Mouse (Mus musculus) gastrocnemius, adult 2 months (tissue): Measurements from ENCODE around the gene 4930572O03Rik. TPM values are rescaled to one million over a fixed set of nuclear protein-coding genes. Genes with fewer than 3 reads are reported as not detected.
"Not testable (repeated sequence)": the region's sequence is repeated elsewhere in the genome, so short reads cannot be mapped to it uniquely, and the experiment has no call there.

ENCODE experiments used
- DNase-seq: peaks from one replicate; pipeline ENCODE4 v3.0.0; 2022
- H3K27ac ChIP-seq: fragments of 200-600 bp; 2 replicates; pipeline ENCODE4 v1.8.1; 2022; ENCODE audit warnings: mild to moderate bottlenecking
- H3K4me3 ChIP-seq: fragments of 200-600 bp; 2 replicates; pipeline ENCODE4 v1.8.1; 2022; ENCODE audit warnings: mild to moderate bottlenecking, moderate library complexity
- CTCF ChIP-seq: fragments of 200-600 bp; IDR thresholded peaks from 2 replicates; pipeline ENCODE4 v1.8.1; 2022; ENCODE audit warnings: antibody characterized with exemption, mild to moderate bottlenecking, moderate library complexity
- intact Hi-C: fragments of 180-260 bp; cut with DNase I; formaldehyde crosslinking; loops from one replicate; pipeline ENCODE4 v1.15.1; 2025
- total RNA-seq, 2 experiments: library from RNA; stranded (reverse); gene quantifications; 2 replicates each; pipeline ENCODE4 v1.2.3; 2021

Gene 4930572O03Rik
- total RNA-seq, 2 experiments from 2014 or later = not detected

DNA sequence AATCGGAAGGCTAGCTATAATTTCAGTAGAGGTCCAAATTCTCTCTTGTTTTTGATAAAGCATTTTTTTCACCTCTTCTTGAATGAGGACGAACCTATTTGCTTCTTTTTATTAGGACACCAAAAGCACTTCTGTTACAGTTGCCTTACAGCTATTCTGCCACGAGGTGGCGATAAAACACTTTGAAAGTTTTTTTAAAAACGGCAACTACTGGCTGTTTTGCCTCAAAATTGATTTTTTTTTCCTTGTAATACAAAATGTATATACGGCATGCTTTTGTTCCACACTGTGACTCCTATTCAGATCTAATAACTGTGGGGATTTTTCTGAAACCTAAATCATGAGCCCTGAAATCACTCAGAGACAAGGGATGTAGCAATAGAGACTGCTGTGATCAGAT is 11.2 kb downstream of the 4930572O03Rik start:
- DNase-seq, intact Hi-C loops, H3K4me3 ChIP-seq, H3K27ac ChIP-seq: not testable (repeated sequence)
- TF ChIP-seq CTCF = peak; percentile 41

DNA sequence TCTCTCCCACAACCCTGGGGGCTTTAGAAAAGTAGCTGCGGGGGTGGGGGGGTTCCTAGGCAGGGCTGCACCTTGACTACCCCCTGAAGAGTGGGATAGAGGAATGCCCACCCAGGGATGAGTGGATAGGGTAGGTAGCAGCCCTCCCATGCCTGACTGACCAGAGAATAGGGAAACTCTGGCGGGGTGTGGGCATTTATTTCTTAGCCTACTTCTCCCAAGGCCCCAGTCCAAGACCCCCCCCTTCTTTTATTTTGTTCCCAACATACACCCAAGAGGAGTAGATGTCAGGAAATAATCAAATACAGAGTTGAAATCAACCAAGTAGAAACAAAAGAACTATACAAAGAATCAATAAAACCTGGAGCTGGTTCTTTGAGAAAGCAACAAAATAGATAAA is 19.2 kb downstream of the 4930572O03Rik start:
- intact Hi-C loops, H3K4me3 ChIP-seq, H3K27ac ChIP-seq: not testable (repeated sequence)
- peak; percentile 13 for DNase-seq

DNA sequence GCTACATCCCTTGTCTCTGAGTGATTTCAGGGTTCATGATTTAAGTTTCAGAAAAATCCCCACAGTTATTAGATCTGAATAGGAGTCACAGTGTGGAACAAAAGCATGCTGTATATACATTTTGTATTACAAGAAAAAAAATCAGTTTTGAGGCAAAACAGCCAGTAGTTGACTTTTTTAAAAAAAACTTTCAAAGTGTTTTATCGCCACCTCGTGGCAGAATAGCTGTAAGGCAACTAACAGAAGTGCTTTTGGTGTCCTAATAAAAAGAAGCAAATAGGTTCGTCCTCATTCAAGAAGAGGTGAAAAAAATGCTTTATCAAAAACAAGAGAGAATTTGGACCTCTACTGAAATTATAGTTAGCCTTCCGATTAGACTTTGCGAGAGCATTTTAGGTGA is 26.8 kb downstream of the 4930572O03Rik start:
- peak; percentile 50 for TF ChIP-seq CTCF
- H3K4me3 ChIP-seq, H3K27ac ChIP-seq, intact Hi-C loops, DNase-seq: not testable (repeated sequence)

- H3K4me3 ChIP-seq, H3K27ac ChIP-seq, intact Hi-C loops, DNase-seq: not testable (repeated sequence)
Observed at GRCm38 (mm10) chr5:15628136-15628535, 28.7 kb downstream of the 4930572O03Rik start.

DNA sequence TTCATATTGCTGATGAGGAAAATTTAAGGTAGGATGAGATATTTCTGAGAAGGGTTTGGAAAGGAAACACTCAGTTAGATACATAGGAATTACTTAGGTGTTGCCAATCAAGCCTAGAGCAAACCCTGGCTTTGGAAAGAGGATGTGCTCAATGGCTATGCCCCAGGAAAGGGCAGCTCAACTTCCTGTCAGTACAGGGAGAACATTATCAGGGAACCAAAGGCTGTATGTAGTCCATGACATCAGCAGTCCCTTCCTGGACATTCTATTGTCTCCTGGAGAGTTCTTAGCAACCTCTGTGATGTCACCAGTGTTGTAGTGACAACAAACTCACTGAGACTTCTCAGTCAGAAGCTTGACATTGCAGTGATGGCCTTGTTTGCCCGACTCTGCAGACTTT is 38.1 kb downstream of the 4930572O03Rik start, which contains the start of gene Speer4d:
Gene Speer4d, plus strand, starts transcription at position 301 of the 400 bp plus-strand sequence.
- intact Hi-C loops, H3K4me3 ChIP-seq, H3K27ac ChIP-seq, DNase-seq: not testable (repeated sequence)

DNA sequence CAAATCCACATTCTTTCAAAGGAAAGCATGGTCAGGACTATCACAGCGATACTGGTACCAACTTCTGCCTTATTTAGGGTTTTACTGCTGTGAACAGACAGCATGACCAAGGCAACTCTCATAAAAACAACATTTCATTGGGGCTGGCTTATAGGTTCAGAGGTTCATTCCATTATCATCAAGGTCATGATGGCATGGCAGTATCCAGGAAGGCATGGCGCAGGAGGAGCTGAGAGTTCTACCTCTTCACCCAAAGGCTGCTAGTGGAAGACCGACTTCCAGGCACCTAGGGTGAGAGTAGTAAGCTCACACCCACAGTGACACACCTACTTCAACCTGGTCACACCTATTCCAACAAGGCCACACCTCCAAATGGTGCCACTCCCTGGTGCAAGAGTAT is 40.7 kb downstream of the 4930572O03Rik start:
- intact Hi-C loops = not testable (repeated sequence)

DNA sequence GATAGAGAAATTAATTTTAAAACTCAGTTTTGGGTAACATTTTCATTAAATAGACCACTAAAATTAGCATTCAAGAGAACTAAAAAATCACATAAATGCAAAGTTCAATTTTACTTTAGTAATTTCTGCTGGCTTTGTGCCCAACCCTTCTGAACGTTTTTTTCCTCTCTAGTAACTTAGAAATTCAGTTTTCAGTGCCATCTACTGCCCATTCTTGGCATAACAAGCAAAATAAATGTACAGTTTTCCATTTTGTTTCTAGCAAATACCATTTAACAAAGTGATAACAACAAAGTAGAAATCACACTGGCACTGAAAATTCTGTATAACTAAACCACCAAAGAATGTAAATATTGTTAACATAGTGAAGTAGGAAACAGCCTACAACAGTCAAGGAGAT is 46.2 kb downstream of the 4930572O03Rik start:
- DNase-seq, H3K27ac ChIP-seq, intact Hi-C loops, H3K4me3 ChIP-seq: not testable (repeated sequence)
- TF ChIP-seq CTCF = peak; percentile 13; the same call in 1 of the 2 replicates

More for the DNA sequence above, 40.7 kb downstream of the 4930572O03Rik start:
- H3K4me3 ChIP-seq, H3K27ac ChIP-seq, DNase-seq: not testable (repeated sequence)

DNA sequence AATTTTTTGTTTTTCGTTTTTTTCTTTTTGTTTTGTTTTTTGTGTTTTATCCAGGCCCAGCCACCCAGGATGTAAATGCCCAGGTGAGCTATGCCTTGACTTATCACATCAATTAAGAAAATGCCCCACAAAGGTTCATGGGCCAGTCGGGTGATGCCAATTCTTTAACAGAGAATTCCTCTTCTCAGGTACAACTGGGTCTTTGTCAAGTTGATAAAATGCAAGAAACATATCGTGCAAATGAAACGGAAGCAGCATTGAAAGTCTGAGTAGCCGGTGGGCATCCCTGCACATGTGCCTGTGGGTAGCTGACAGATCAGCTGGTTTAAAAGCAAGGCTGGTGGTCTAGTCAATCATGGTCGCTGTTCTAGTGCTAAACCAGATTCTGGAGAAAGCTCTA is 50.2 kb downstream of the 4930572O03Rik start:
- H3K4me3 ChIP-seq, H3K27ac ChIP-seq, intact Hi-C loops: not testable (repeated sequence)
- peak; percentile 21 for DNase-seq

- intact Hi-C loops, DNase-seq, H3K4me3 ChIP-seq, H3K27ac ChIP-seq: not testable (repeated sequence)
Observed at GRCm38 (mm10) chr5:15603585-15603984, 53.3 kb downstream of the 4930572O03Rik start.

- H3K4me3 ChIP-seq, DNase-seq, intact Hi-C loops, H3K27ac ChIP-seq: not testable (repeated sequence)
Observed at GRCm38 (mm10) chr5:15603008-15603407, 53.9 kb downstream of the 4930572O03Rik start.

DNA sequence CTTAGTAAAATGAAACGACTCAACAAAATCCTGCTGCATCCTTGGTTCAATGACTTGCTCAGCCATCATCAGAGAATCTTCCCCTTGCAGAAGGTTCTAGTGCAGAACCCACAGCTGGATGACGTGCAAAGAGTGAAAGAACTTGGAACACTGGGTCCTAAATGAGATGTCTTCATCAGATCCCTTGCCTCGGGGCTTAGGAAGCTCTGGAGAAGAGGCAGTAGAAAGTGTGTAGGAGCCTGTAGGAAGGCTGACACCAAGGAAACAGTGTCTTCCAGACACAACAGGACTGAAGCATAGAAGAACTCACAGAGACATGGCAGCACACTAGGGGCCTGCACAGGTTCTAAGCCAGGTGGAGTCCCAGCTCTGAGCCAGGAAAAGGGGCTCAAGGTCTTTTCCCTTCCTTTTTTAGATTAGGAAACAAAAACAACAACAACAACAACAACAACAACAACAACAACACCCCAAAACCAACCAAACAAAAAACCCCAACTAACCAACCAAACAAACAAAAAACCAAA is 54.4 kb downstream of the 4930572O03Rik start:
- H3K27ac ChIP-seq, DNase-seq, intact Hi-C loops, H3K4me3 ChIP-seq: not testable (repeated sequence)

Other genes starting within 250 kb of the 4930572O03Rik start
- not detected for gene Gm21149, start 180.5 kb downstream of the 4930572O03Rik start, total RNA-seq
- not detected for gene Gm21190, start 127.8 kb downstream of the 4930572O03Rik start, total RNA-seq
- gene Gm21083, start 79.7 kb downstream of the 4930572O03Rik start, total RNA-seq = not detected
- not detected for gene Speer4d, start 38.0 kb downstream of the 4930572O03Rik start, total RNA-seq
- gene Speer4c, start 57.2 kb upstream of the 4930572O03Rik start, total RNA-seq = not detected